Mouse (Mus musculus) myocyte (in vitro differentiated cells): ENCODE measurements around the gene Gcnt4.

Source experiments
- E2F4 ChIP-seq: IDR thresholded peaks from one replicate; pipeline ENCODE4 v1.6.1; 2011; ENCODE audit warnings: mild to moderate bottlenecking, control low read depth, moderate library complexity; ENCODE audit not compliant: insufficient read depth
- POLR2A ChIP-seq: IDR thresholded peaks from one replicate; pipeline ENCODE4 v1.6.1; 2011; ENCODE audit warnings: low read depth, mild to moderate bottlenecking, control low read depth, moderate library complexity; ENCODE audit not compliant: insufficient read length
- USF1 ChIP-seq: IDR thresholded peaks from one replicate; pipeline ENCODE4 v1.6.1; 2011; ENCODE audit warnings: low read depth, mild to moderate bottlenecking, control low read depth, moderate library complexity

- TF ChIP-seq USF1 (no peak), E2F4 (no peak), POLR2A (no peak)
These were observed 15.2 kb downstream of the Gcnt4 start for GRCm38 (mm10) chr13:96939680-96940079.
